Mouse (Mus musculus): ENCODE measurements around the gene Gm1043. TPM values are rescaled to one million over a fixed set of nuclear protein-coding genes. Genes with fewer than 3 reads are reported as not detected.
A peak's percentile ranks its signal among the peaks of the same experiment; 100 is the strongest.

Gene Gm1043
- total and polyA plus RNA-seq, 2 experiments from 2014 or later: 1.4 to 22.1 TPM

- WGBS: 7% methylated on average over 44 of the region's 44 CpGs
These were observed 157.4 kb downstream of the Gm1043 start for GRCm38 (mm10) chr5:37242360-37243168.

DNA sequence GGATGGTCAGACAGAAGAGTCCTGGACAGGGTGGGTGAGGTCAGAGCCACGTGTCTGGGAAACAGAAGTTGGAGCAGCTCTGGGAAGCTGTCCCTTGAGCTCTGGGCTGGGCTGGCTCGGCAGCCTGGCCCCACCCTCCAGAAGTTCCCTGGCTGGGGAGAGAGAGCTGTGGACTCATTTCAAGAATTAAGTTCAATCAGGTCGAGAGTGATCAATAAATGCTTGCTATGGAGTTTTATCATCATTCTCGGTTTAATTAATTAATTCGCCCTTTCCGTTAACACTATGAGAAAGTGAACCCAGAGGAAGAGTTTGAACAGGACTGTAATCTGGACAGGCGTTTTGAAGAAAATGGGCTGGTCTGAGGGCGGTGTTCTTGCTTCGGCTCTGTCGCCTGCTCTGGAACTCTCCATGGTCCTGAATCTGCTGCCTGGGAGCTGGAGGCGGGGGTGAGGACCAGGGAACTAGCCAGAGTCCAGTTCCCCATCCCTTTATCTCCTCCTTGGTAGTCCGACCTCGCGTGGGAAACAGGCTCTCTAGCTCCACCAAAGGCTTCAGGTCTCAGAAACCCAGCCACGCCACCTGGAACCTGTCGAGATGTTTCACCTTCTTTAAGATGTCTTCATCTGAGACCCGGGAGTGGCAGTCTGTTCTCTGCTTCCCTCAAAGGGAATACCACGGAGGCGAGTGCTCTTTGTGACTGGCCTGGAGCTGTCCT is 158.2 kb downstream of the Gm1043 start:
- H3K36me3 ChIP-seq (ENCODE audit: insufficient read depth): no peaks in the 10 kb centered on the region

More at GRCm38 (mm10) chr5:37242360-37243168, 157.4 kb downstream of the Gm1043 start:
- TF ChIP-seq CTCF (IDR thresholded peaks at IDR 0.05; ENCODE audit: low read depth): no peak
- Histone ChIP-seq H3K4me3 (ENCODE audit: low read depth, low read length) (peak overlapping the region; percentile 93), H3K27ac (ENCODE audit: low read depth, low read length) (peak overlapping the region; percentile 80), H3K4me1 (ENCODE audit: insufficient read depth) (peaks cover 14% of the 10 kb centered on the region; the same call in 1 of the 2 replicates), H3K36me3 (ENCODE audit: insufficient read depth) (no peaks in the 10 kb centered on the region), H3K9me3 (ENCODE audit: low read length) (no peaks in the 10 kb centered on the region), H3K9ac (peak overlapping the region; percentile 74), H3K4me2 (ENCODE audit: low read depth) (peak overlapping the region; percentile 77), H3K27me3 (ENCODE audit: insufficient read depth, low read length) (no peaks in the 10 kb centered on the region)
- no peak for ATAC-seq
- DNase-seq: peak; percentile 33

DNA sequence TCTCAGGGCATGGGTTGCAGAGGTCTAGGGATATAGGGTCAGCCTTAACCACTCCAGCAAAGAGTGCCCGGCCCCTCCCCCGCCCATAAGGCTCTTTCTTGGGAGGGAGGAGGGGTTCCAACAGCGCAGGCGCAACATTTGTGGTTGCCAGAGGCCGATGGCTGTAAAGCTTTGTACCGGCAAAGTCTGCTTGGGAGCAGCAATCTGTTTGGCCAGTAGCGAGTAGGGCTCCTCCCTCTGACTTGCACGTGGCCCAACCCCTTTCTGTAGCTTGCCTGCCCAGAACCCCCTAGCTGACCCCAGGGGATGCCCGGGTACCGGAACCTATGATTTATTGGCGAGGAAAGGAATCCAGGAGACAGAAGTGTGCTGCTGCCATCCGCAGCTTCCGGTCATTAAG is 159.0 kb downstream of the Gm1043 start:
- no peaks in the 10 kb centered on the region for H3K9me3 ChIP-seq (ENCODE audit: low read length)

More for the DNA sequence above, 158.2 kb downstream of the Gm1043 start:
- TF ChIP-seq CTCF (IDR thresholded peaks at IDR 0.05; ENCODE audit: low read depth): no peak; the same call in 1 of the 2 replicates
- H3K9ac ChIP-seq: peak overlapping the region; percentile 74
- peak overlapping the region; percentile 93 for H3K4me3 ChIP-seq (ENCODE audit: low read depth, low read length)
- under 1% methylated on average over 19 of the region's 19 CpGs for WGBS
- H3K27me3 ChIP-seq (ENCODE audit: insufficient read depth, low read length): no peaks in the 10 kb centered on the region
- no peaks in the 10 kb centered on the region for H3K9me3 ChIP-seq (ENCODE audit: low read length)
- ATAC-seq (no peak), DNase-seq (peak; percentile 36)
- H3K4me2 ChIP-seq (ENCODE audit: low read depth): peak overlapping the region; percentile 77
- peak overlapping the region; percentile 98 for H3K27ac ChIP-seq (ENCODE audit: low read depth, low read length)
- H3K4me1 ChIP-seq (ENCODE audit: insufficient read depth): peaks cover 22% of the 10 kb centered on the region

GRCm38 (mm10) chr5:37244666-37245242 is 159.6 kb downstream of the Gm1043 start:
- TF ChIP-seq CTCF (IDR thresholded peaks at IDR 0.05; ENCODE audit: low read depth): no peak
- peak; percentile 20 for DNase-seq
- ATAC-seq: no peak

More for the DNA sequence above, 159.0 kb downstream of the Gm1043 start:
- Histone ChIP-seq H3K27me3 (ENCODE audit: insufficient read depth, low read length) (no peaks in the 10 kb centered on the region), H3K4me2 (ENCODE audit: low read depth) (peak overlapping the region; percentile 77), H3K36me3 (ENCODE audit: insufficient read depth) (no peaks in the 10 kb centered on the region), H3K4me1 (ENCODE audit: insufficient read depth) (peaks cover 30% of the 10 kb centered on the region), H3K9ac (peak overlapping the region; percentile 74), H3K4me3 (ENCODE audit: low read depth, low read length) (peak overlapping the region; percentile 93), H3K27ac (ENCODE audit: low read depth, low read length) (peak overlapping the region; percentile 98)
- ATAC-seq (peak; percentile 8), DNase-seq (peak; percentile 86)
- TF ChIP-seq CTCF (IDR thresholded peaks at IDR 0.05; ENCODE audit: low read depth): no peak
- 2% methylated on average over 13 of the region's 13 CpGs for WGBS

GRCm38 (mm10) chr5:37245651-37246050 is 160.5 kb downstream of the Gm1043 start:
- TF ChIP-seq CTCF (IDR thresholded peaks at IDR 0.05; ENCODE audit: low read depth): peak; percentile 67
- ATAC-seq (peak; percentile 80), DNase-seq (peak; percentile 91)
- no peaks in the 10 kb centered on the region for H3K9me3 ChIP-seq (ENCODE audit: low read length)
- peak overlapping the region; percentile 97 for H3K9ac ChIP-seq
- H3K27ac ChIP-seq (ENCODE audit: low read depth, low read length): peak overlapping the region; percentile 98
- H3K27me3 ChIP-seq (ENCODE audit: insufficient read depth, low read length): no peaks in the 10 kb centered on the region
- peaks cover 41% of the 10 kb centered on the region for H3K4me1 ChIP-seq (ENCODE audit: insufficient read depth)
- no peaks in the 10 kb centered on the region; the same call in 1 of the 2 replicates for H3K36me3 ChIP-seq (ENCODE audit: insufficient read depth)
- peak overlapping the region; percentile 77 for H3K4me2 ChIP-seq (ENCODE audit: low read depth)
- peak overlapping the region; percentile 93 for H3K4me3 ChIP-seq (ENCODE audit: low read depth, low read length)
- 4% methylated on average over 34 of the region's 42 CpGs for WGBS

More at GRCm38 (mm10) chr5:37244666-37245242, 159.6 kb downstream of the Gm1043 start:
- 37% methylated on average over 9 of the region's 9 CpGs for WGBS
- H3K4me2 ChIP-seq (ENCODE audit: low read depth): peak overlapping the region; percentile 77
- H3K27me3 ChIP-seq (ENCODE audit: insufficient read depth, low read length): no peaks in the 10 kb centered on the region
- peak overlapping the region; percentile 93 for H3K4me3 ChIP-seq (ENCODE audit: low read depth, low read length)
- peak overlapping the region; percentile 97 for H3K9ac ChIP-seq
- peaks cover 34% of the 10 kb centered on the region for H3K4me1 ChIP-seq (ENCODE audit: insufficient read depth)
- no peaks in the 10 kb centered on the region; the same call in 1 of the 2 replicates for H3K36me3 ChIP-seq (ENCODE audit: insufficient read depth)
- no peaks in the 10 kb centered on the region for H3K9me3 ChIP-seq (ENCODE audit: low read length)
- peak overlapping the region; percentile 98 for H3K27ac ChIP-seq (ENCODE audit: low read depth, low read length)

DNA sequence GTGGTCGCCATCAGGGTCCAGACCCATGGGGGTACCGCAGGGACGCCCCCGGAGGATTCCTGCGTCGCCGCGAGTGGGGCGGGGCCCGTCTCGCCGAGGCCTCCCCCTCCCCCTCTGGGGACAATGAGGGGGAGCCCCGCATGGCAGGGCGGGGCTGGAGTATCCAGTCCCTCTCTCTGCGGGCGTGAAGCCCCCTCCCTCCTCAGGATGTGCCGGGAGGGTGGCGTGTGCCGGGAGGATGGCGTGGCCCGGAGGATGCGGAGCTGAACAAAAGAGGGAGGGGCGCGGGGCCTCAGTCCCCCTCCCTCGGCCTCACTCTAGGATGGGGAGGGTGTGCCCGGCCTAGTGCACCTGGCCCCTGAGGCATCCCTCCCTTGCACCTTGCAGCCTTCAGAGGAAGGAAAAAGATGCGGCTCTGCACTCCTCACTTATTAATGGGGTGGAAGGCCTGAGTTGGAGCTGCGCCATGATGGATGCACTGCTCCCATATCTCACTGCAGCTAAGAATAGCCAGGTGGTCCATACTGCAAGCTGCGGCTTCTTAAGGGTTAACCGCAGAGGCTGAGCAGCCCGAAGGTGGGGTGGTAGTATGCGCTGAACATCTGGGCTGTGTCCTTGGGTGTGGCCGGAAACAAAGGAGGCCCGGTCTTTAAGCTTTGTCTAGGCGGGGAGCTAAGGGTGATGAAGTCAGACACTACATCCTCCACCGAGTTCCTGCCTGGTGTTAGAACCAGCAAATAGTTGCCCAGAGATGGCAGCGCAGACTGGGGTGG is 161.2 kb downstream of the Gm1043 start:
- peak; percentile 79 for DNase-seq
- no peaks in the 10 kb centered on the region; the same call in 1 of the 2 replicates for H3K36me3 ChIP-seq (ENCODE audit: insufficient read depth)
- H3K27me3 ChIP-seq (ENCODE audit: insufficient read depth, low read length): no peaks in the 10 kb centered on the region
- TF ChIP-seq CTCF (IDR thresholded peaks at IDR 0.05; ENCODE audit: low read depth): no peak
- H3K4me1 ChIP-seq (ENCODE audit: insufficient read depth): peaks cover 41% of the 10 kb centered on the region
- H3K9ac ChIP-seq: peak overlapping the region; percentile 97
- 2% methylated on average over 31 of the region's 37 CpGs for WGBS
- peak overlapping the region; percentile 93 for H3K4me3 ChIP-seq (ENCODE audit: low read depth, low read length)
- H3K27ac ChIP-seq (ENCODE audit: low read depth, low read length): peak overlapping the region; percentile 98
- H3K4me2 ChIP-seq (ENCODE audit: low read depth): peak overlapping the region; percentile 77
- peak; percentile 58 for ATAC-seq
- H3K9me3 ChIP-seq (ENCODE audit: low read length): no peaks in the 10 kb centered on the region
